Mouse (Mus musculus) stomach, postnatal 0 days (tissue): Measurements from ENCODE around the gene Gm39115.

ENCODE experiments used
- CTCF ChIP-seq: IDR thresholded peaks from 2 replicates; pipeline ENCODE4 v1.5.1; 2016; ENCODE audit warnings: antibody characterized with exemption, low read depth, mild to moderate bottlenecking, moderate library complexity
- EP300 ChIP-seq: optimal IDR thresholded peaks from 2 replicates; pipeline ENCODE3; 2016; ENCODE audit warnings: antibody characterized with exemption

- TF ChIP-seq CTCF: no peak
- no peak for TF ChIP-seq EP300
Observed at GRCm38 (mm10) chr7:142152191-142152590, 16.4 kb upstream of the Gm39115 start.
